Mouse (Mus musculus): Measurements from ENCODE around the gene Jarid2. TPM values are rescaled to one million over a fixed set of nuclear protein-coding genes. Genes with fewer than 3 reads are reported as not detected.

Gene Jarid2
- total RNA-seq (2021): 10 to 100 TPM; 26.4 to 31.9 TPM
- long read RNA-seq, experiment 1, full-length matches to known transcripts: 1 of 14 reads
- long read RNA-seq, experiment 1, partial matches to known transcripts: 1 of 14 reads
- long read RNA-seq, experiment 1, other reads (novel, unspliced or antisense): 12 of 14 reads
- long read RNA-seq, experiment 2, full-length matches to known transcripts: 1 of 20 reads
- long read RNA-seq, experiment 2, partial matches to known transcripts: 2 of 20 reads
- long read RNA-seq, experiment 2, other reads (novel, unspliced or antisense): 17 of 20 reads

DNA sequence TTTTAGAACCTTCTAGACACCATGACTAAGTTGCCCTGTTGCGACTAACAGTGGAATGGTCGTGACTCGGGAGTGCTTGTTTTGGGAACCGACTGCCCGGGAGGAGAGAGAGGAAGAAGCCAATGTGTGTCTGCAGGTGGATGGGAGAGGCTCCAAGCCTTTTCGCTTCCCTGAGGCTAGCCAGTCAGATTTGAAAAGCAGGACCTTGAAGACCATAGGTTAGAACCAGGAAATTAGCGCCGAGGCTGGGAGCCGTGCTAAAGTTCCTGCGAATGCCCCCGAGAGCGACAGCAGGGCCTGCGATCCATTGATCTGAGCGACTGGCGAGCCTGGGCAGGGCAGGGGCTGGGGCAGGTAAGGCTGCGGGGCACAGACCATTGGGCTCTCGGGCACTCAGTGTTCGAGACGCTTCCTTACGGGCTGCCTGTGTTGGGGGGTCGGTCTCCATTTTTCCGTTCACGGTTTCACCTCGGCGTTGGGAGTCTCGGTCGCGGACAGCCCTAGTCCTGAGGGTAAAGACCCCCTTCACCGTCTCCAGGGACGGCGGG is at the start of gene Jarid2:
TSS of gene Jarid2 (plus strand) at position 51 of the 548 bp plus-strand sequence.
- no peak for TF ChIP-seq CTCF (conservative IDR thresholded peaks at IDR 0.05)
- peak within 1 kb of the TSS; percentile 91 for H3K4me3 ChIP-seq
- H3K27ac ChIP-seq: peak within 1 kb of the TSS; percentile 95
- DNase-seq (ENCODE audit: low spot score in 2 of 2): peak in 1 of 2 experiments; percentile 23

DNA sequence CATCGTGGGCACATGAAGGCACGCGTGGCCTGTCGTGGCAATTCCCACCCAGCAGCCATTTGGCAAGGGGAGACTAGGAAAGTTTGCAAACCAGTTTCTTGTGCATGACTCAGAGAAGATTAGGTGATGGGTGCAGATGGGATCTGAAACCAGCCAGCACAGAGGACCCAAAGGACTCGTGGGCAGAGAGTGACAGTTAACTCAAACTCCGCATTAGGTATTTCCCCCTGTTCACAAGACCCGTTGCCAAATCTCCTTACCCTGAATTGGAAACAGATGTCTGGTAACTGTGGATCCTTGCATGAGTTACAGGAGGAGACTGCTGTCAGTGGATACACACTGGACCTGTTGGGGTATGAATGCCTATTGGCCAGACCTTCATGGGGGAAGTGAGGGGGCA is 48.2 kb upstream of the Jarid2 start:
- Histone ChIP-seq H3K4me3 (no peak overlapping the region), H3K27ac (no peak overlapping the region)
- no peak for TF ChIP-seq CTCF (conservative IDR thresholded peaks at IDR 0.05)
- no peak for DNase-seq (ENCODE audit: low spot score in 2 of 2)

DNA sequence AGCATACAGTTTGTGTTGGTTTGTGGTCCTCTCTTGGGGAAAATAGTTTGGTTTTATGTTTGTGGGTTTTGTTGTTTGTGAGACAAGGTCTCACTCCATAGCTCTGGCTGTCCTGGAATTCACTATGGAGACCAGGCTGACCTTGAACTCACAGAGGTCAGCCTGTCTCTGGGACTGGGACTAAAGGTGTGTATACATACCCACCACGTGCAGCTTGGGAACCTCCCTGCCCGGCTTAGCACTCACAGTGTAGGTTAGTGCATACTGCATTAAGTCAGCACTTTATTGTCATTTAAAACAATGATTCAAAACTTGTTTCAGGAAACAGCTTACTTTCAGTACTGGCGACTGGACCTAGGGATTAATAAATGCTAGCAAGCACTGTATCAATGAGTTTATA is 41.1 kb upstream of the Jarid2 start:
- no peak for TF ChIP-seq CTCF (conservative IDR thresholded peaks at IDR 0.05)
- DNase-seq (ENCODE audit: low spot score in 2 of 2): no peak
- Histone ChIP-seq H3K27ac (no peak overlapping the region), H3K4me3 (no peak overlapping the region)

DNA sequence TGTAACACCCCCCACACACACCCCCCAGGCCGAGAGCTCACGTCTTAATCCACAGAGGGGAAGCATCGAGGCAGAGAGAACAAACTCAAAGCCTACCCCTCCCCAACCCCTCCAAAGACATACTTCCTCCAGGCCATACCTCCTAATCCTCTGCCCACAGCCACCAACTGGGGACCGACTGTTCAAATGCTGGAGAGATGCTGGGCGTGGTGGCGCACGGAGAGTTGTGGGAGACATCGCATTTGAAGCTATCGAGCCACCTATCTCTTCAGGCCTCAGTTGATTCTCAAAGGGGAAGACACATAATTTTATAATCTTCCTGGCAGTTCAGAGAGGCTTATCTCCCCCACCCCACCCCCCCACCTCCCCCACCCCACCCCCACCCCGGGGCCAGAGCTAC is 31.6 kb upstream of the Jarid2 start:
- no peak for DNase-seq (ENCODE audit: low spot score in 2 of 2)
- Histone ChIP-seq H3K4me3 (no peak overlapping the region), H3K27ac (no peak overlapping the region)
- no peak for TF ChIP-seq CTCF (conservative IDR thresholded peaks at IDR 0.05)

DNA sequence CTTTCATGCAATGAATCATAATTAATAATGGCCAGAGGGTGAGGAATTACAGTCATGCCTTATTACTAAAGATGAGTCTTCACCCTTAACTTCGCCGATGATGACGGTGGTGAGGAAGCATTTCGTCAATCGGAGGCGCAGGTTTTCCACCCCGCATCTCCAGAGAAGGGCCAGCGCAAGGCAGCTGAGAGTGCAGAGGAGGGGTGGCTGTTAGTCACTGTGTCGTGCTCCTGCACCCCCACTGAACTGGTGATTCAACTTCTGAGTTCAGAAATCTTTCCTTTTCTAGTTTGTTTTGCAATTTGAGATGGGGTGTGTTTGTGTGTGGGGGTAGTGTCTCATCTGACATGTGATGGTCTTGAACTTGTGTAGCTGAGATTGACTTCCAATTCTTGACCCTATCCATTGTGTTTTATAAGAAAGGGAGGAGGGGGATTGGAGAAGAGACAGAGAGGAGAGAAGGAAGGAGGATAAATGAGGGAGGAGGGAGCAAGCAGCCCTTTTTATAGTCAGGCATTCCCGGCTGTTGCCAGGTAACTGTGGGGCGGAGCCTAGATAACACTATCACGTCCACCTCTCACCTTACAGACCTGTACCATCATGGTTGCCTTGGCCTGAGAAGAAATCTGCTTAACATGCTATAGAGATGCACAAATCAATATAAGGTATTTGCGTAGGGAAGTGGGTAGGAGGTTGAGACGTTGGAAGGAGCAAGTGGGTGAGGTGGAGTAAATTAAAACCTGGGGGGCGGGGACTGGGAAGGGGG is 25.1 kb upstream of the Jarid2 start:
- no peak overlapping the region for H3K4me3 ChIP-seq
- no peak for DNase-seq (ENCODE audit: low spot score in 2 of 2)
- no peak overlapping the region for H3K27ac ChIP-seq
- TF ChIP-seq CTCF (conservative IDR thresholded peaks at IDR 0.05): no peak

GRCm38 (mm10) chr13:44705031-44705742 is 24.1 kb upstream of the Jarid2 start:
- no peak overlapping the region for H3K27ac ChIP-seq
- no peak for TF ChIP-seq CTCF (conservative IDR thresholded peaks at IDR 0.05)
- no peak for DNase-seq (ENCODE audit: low spot score in 2 of 2)
- H3K4me3 ChIP-seq: no peak overlapping the region

GRCm38 (mm10) chr13:44705743-44706044 is 23.6 kb upstream of the Jarid2 start:
- Histone ChIP-seq H3K4me3 (no peak overlapping the region), H3K27ac (no peak overlapping the region)
- no peak for DNase-seq (ENCODE audit: low spot score in 2 of 2)
- no peak for TF ChIP-seq CTCF (conservative IDR thresholded peaks at IDR 0.05)

GRCm38 (mm10) chr13:44706206-44706915 is 22.9 kb upstream of the Jarid2 start:
- DNase-seq (ENCODE audit: low spot score in 2 of 2): no peak
- H3K27ac ChIP-seq: no peak overlapping the region
- no peak for TF ChIP-seq CTCF (conservative IDR thresholded peaks at IDR 0.05)
- no peak overlapping the region for H3K4me3 ChIP-seq

- no peak overlapping the region for H3K27ac ChIP-seq
- DNase-seq (ENCODE audit: low spot score in 2 of 2): no peak
- no peak overlapping the region for H3K4me3 ChIP-seq
- TF ChIP-seq CTCF (conservative IDR thresholded peaks at IDR 0.05): no peak
Measured at GRCm38 (mm10) chr13:44707176-44707575, 22.1 kb upstream of the Jarid2 start.

DNA sequence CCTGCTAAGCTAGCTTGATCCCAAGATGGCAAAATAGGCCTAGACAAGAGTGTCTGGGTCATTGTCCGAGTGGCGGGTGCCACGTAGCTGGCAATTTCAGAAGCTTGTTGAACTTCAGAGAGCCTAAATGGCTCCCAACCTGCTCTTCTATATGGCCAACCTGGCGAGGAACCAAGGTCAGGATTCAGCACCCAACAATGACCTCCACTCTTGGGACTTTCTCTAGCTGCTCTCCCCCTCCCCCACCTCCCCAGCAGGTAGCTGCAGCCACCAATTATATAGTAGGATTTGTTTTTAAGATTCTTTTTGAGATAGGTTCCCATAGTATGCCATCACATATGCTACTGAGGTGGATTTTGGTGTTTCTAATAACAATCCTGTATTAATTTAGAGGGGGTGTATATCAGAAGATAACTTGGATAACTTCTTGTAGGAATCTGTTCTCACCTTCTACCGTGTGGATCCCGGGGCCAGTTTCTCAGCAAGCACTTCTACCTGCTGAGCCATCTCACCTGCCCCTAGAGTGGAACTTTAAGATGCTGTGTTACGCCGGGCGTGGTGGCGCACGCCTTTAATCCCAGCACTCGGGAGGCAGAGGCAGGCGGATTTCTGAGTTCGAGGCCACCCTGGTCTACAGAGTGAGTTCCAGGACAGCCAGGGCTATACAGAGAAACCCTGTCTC is 20.8 kb upstream of the Jarid2 start:
- no peak for DNase-seq (ENCODE audit: low spot score in 2 of 2)
- TF ChIP-seq CTCF (conservative IDR thresholded peaks at IDR 0.05): no peak

GRCm38 (mm10) chr13:44709747-44710480 is 19.4 kb upstream of the Jarid2 start:
- H3K4me3 ChIP-seq: no peak overlapping the region
- no peak overlapping the region for H3K27ac ChIP-seq
- no peak for DNase-seq (ENCODE audit: low spot score in 2 of 2)
- TF ChIP-seq CTCF (conservative IDR thresholded peaks at IDR 0.05): no peak

More for the DNA sequence above, 20.8 kb upstream of the Jarid2 start:
- H3K4me3 ChIP-seq: no peak overlapping the region
- H3K27ac ChIP-seq: no peak overlapping the region
